Mouse (Mus musculus) v-Abl transformed pro-B cells (cell line): ENCODE measurements around the gene Smc1a.
"Not testable (repeated sequence)": the region's sequence is repeated elsewhere in the genome, so short reads cannot be mapped to it uniquely, and the experiment has no call there.

Experiments
- in situ Hi-C, 2 experiments: fragments of 400-800 bp; cut with MboI; formaldehyde crosslinking; loops; one replicate each; pipeline ENCODE4 v1.15.1; 2025; ENCODE audit not compliant: unreplicated experiment in 2 of 2

Gene Smc1a

DNA sequence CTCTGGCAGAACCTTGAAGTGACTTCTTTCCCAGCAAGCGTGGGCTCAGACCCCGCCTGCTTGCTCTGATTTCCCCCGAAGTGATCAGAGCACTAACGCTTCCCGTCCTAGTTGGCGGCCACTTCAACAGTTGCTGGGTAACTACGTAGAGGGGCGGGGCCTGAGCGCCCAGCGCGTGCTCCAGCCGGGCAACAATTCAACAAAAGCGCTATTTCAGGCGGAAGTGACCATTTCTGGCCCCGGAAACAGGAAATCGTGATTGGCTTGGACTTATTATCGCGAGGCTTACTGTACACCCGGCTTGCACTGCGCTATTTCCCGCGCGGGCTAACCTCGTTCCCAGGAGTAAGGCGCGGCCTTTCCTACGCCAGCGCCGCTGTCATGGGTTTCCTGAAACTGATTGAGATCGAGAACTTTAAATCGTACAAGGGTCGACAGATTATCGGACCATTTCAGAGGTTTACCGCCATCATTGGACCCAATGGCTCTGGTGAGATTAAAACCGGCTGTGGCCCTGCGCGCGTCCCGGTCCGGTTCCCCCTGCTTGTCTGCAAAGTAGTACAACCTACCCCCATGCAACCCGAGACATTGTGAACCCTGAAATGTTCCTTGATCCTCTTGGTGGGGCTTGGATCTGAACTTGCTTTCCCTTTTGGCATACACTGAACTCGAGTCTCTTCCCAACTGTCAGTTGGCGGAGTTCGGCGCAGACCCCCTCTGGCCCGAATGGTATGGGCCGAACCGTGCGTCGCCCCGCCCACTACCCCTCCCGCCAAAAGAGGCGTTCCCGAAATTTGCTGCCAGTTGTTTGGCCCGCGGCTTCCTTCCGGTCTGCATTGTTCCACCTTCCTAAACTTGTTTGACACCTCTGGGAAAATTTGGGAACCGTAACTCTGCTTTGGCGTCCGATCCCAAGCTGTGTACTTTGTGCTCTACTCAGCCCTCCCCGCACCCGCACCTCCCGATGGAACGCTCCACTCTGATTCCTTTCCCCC, at the start of gene Smc1a, which contains the start of gene Ribc1:
Gene Smc1a (plus strand): TSS at position 278 of the 995 bp plus-strand sequence.
Gene Ribc1 (minus strand): TSS at position 145 of the 995 bp plus-strand sequence.
- in situ Hi-C loops, result no loop called here

DNA sequence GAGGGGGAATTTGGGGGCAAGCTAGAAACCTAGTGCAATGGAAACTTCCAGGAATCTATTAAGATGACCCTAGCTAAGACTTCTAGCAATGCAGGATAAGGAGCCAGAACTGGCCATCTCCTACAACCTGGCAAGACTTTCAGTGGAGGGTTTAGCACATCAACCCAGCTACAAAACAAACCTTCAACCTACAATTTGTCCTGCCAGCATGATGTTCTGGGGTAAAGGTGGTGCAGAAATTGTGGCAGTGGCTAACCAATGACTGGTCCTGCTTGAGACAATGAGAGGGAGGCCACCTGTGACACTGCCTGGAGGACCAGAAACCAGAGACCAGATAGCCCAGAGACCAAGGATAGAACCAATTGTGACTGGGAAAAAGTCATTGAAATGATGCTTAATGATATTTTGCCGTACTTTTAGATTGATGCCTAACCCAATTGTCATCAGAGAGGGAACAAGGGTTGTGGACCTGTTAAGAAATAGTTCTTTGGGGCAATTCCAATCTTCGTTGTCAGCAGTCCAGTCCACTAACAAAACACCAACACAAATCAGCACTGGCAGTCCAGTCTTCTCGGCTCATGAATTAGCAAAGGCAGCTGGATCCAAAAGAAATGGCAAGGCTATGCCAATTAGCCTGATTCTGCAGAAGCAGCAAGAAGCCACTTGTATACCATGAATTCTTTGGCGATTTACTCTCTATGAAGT, 17.1 kb upstream of the Smc1a start:
- in situ Hi-C loops, result no loop called here

DNA sequence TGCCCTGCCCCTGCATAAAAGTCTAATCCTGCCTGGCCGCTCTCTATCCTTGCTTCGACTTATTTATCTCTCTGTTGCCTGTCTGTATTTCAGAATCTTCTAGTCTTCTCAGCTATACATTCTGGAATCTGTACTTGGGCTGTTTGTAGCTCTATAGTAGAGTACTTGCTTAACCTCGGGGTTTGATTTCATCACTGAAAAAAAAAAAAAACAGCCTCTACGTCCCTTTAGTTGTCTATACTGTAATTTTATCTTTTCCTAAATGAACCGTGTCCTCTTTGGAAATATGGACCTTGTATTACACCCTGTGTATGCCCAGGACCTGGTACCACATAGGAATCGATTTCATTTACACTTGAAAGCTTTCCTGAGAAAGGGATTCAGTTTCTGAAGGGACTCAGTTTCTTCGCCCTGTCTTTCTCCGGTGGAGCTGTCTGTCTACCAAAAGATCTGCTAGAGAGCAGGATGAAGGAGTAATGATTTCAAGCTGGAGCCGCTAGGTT, 15.0 kb upstream of the Smc1a start:
- in situ Hi-C loops, result no loop called here

DNA sequence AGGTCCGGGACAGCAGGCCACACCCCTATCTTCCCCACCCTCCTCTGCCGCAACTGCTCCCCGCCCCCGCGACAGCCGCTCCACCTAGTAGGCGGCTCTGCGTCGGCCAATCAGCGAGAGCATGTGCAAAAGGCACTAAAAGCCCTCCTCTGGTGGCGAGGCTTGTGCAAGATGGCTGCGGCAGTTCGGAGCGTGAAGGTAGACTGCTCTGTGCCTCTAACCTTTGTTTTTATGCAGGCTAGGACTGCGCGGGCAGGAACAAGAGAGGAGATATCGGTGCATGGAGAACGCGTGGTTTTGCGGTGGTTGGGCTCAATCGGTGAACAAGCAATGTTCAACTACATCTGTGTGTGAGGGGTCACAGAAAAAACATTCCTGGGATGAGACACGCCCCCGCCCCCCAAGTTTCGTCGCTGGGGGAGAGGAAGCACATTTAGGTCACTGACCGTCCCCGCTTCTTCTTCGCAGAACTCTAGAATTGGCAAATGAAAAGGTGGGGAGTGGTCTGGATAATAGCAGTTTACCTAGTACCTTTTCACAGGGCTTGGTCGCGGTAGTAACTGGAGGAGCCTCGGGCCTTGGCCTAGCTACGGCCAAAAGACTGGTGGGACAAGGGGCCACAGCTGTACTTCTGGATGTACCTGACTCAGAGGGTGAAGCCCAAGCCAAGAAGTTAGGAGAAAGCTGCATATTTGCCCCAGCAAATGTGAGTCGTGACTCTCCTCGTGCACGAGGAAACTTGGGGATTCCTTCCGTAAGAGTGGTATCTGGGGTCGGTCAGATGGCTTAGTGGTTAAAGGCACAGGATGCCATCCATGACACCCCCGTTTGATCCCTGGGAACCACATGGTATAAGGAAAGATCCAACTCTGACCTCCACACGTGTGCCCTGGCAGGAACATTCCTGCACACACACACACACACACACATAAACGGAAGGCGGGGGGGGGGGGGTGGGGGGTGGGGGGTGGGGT, 14.2 kb upstream of the Smc1a start, which contains the start of gene Hsd17b10:
Gene Hsd17b10 (plus strand): TSS at position 109 of the 974 bp plus-strand sequence.
- in situ Hi-C loops, result no loop called here

DNA sequence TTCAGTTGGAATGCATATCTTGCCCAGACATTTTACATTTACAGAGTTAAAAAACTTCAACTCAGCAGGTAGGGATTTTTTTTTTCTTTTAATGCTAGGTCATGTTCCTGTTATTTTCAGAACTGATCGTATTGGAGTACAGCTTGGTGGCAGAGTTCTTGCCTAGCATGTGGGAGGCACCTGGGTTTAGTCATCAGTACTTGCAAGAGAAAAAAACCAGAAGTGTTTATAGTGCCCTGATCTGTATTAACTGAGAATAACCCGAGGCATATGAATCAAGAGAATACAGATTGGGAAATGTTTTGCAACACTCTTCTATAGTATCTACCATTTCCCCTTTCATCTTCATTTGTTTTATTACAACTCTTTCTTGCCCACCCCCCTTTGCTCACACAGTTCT, 13.4 kb upstream of the Smc1a start:
- in situ Hi-C loops, result no loop called here

DNA sequence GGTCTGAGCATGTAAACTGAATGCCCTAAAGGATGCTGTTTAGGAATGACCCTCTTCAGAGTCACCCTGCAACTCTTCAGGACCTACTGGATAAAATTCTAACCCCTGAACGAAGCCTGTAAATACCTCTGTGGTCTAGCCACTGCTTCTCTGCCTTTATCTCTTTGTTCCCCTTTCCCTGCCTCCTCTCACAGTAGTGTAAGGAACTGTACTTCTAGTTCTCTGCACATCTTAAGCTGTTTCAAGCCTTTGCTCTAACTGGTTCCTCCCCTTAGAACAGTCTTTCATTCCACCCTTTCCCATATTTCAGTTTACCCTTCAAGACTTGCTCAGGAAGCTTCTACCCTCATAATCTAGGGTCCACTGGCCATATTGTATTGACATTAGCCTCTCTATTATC, 8.4 kb upstream of the Smc1a start:
- in situ Hi-C loops, result no loop called here

DNA sequence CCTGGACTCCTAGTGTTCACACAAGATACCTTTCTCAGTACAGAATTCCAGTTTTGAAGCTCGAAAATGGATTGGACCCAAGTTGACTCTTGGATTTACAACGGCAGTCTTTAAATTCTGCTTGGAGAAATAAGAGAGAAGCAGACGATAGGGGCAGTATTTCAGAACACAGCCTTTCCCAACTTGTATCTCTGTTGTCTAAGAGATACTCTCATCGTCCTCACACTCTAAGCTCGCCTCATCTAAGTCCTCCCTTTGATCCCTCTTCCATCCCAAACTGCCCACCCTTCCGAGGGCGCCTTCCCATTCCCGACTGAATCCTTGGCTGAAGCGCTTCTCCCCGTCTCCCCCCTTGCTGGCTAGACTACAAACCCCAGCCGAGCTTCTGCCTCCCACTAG, 477 bp upstream of the Smc1a start:
- in situ Hi-C loops, result no loop called here

DNA sequence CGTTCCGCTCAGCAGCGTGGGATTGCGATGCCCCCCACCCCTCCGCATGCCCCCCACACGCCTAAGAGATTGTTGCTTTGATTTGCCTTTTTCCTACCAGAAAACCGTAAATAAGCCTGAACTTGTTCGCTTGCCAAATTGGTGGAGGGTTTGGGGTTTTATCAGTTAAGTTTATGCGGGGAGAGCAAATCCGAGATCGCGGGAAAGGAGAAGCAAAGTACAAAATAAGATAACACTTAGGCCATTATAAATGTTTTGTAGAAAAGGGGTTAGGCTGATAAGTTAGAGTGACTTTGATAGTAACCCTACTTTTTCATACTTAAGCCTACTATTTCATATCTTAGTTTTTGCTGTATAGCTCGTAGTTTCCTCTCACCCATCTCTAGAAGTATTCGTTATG, 958 bp downstream of the Smc1a start:
- in situ Hi-C loops, result no loop called here

DNA sequence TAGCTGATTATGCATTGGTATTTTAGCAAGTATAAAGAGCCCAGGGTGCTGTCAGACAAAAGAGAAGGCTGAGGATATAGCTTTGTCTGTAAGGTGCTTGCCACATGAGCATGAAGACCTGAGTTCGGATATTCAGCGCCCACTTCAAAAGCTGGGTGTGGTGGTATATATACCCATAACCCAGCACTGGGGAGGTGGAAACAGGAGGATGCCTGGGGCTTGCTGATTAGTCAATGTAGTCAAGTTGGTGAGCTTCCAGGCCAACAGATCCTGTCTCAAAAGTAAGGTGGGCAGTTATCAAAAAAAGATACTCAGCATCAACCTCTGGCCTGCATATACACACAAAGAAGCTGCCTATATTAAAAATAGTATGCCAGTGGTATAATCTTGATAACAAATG, 3.1 kb downstream of the Smc1a start:
- in situ Hi-C loops, result no loop called here

DNA sequence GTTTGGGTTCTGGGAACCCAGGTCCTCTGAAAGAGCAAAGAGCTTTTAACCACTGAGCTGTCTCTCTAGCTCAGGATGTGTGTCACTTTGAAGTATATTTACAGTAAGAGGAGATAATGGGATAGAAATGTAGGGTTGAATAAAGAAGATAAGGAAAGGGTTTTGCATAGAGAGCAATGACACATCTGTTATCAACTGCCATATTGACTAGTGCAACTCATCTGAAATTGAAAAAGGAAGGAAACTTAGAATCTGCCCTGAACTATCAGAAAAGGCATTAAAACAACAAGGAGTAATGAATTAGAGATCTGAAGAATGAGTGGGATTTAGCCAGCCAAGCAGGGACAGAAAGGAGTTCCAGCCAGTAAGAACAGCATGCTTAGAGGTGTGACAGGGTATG, 23.6 kb downstream of the Smc1a start:
- in situ Hi-C loops, result loop anchor here (25.0 kb wide), 4 partner anchors 97 to 478 kb away; partner anchors contain the start of gene Iqsec2 (in 1 of the 2)

DNA sequence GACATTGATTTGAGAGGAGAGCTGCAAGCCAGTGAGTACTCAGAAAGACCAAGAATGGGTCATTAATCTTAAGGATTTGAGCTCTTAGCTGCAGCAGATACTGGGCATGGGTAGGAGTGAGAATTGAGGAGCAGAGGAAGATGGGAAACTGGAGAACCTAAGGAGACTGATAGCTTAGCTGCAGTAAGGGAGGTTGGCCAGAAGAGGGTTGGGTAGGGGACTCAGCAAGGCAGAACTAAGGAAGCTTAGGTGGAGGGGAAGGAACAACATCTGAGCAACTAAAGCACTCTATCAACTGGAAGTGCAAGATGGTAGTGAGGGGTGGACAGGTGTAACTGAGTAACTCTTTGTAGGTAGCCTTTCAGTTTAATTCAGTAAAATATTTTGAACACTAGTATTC, 31.0 kb downstream of the Smc1a start:
- in situ Hi-C loops, result loop anchor here (25.0 kb wide), 4 partner anchors 90 to 485 kb away; partner anchors contain the start of gene Iqsec2 (in 1 of the 2)

DNA sequence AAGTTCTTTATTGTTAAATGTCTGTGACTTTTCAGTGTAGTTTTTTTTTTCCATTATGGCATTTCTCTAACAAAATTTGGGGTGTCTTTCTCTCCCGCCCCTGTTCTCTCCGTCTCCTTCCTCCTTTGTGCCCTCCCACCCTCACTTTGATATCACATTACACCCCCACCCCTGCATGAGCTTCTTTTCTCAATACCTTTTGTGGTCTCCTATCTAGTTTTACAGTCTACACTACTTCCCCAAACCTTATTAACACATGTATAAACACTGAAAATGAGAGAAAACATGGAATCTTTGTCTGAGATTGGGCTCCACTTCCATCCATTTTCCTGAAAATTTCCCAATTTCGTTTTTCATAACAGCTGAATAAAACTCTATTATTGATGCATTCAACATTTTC, 36.3 kb downstream of the Smc1a start:
- in situ Hi-C loops, result no loop called here

DNA sequence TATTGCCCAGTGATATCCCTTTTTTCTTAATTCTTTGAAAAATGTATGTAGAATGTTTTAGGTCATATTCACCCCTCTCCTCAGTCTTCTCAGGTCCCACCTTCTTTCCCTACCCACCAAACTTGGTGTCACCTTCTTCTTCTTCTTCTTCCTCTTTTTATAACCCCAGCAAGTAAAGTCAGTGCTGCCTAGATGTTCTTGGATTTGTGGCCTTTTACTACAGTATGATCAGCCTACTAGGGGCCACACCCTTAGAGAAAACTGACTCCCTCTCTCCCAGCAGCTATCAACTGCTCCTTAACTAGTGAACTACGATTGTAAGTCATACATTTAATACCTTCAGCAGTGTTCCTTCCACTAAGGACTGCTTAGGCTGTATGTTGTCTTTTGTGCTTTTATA, 37.9 kb downstream of the Smc1a start:
- in situ Hi-C loops, result no loop called here

DNA sequence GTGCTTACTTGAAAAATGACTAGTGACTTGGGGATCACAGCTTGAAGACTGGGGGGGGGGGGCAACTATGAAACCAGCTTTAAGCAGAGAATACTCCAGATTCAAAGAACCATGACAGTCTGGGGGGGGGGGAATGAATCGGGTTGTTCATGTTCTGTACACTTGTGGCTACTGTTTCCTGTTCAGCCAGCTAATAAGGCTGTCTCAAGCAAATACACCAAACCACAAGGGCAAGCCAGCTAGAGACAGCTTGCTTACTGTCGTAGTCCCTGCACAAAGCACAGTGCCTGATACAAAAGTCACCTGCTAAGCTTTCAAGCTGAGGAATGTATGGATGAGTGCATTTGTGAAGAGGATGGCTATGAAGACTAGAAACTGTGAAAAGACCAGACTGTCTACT, 49.4 kb downstream of the Smc1a start:
- in situ Hi-C loops, result loop anchor here in 1 of 2 experiments (5.0 kb wide), 1 partner anchor 52 kb away; no protein-coding TSS in a partner anchor

DNA sequence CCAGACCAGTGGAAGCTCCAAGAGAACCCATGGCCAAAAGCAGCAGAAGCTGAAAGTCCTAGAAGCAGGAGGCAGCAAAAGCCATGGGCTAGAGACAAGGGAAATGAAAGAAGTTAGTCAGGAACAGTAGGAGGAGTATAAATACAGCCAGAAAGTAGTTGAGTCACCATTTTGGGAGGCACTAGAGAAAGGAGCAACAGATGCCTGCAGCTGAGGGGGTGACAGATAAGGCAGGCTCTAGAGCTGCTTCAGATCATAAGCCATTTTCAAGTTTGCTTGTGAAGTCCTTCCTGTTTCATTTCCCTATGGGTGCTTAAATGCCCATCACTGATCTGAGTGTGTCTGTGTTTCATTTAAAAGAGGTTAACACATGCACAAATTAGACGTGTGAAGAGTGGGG, 51.6 kb downstream of the Smc1a start:
- in situ Hi-C loops, result loop anchor here in 1 of 2 experiments (5.0 kb wide), 1 partner anchor 50 kb away; no protein-coding TSS in a partner anchor

DNA sequence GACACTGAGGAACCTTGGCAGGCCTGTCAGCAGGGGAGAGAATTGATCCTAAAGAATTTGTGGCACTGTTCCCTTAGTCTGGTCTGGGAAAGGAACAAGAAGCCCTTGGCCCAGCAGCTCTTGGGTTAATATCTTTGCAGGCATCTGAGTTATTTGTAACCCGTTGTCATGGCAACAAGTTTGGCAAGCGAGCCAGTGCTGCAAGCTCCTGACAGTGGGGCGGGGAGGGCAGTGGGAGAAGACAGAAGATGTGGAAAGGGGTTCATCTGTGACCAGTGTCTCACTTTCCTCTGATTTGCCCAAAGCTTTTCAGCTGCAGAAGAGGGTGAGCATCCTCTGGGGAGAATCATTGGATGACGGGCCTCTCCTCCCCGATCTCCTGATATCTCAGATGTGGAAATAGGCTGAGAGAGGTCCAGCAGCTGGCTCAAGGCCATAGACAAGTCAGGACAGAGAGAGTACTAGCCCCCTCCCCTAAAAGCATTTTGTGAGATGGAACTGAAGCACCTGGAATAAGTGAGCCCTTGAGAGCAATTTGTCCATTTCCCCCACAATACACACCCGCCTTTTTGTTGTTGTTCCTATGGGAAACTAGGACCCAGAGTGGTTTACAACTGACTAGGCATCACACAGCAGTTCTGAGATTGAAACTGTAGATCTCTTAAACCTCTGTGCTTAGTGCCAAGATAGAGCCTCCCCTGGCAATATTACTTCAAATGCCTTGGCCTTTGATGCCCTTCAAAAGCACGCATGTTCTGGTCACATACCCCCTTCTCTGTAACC, 73.8 kb downstream of the Smc1a start:
- in situ Hi-C loops, result not testable (repeated sequence)

DNA sequence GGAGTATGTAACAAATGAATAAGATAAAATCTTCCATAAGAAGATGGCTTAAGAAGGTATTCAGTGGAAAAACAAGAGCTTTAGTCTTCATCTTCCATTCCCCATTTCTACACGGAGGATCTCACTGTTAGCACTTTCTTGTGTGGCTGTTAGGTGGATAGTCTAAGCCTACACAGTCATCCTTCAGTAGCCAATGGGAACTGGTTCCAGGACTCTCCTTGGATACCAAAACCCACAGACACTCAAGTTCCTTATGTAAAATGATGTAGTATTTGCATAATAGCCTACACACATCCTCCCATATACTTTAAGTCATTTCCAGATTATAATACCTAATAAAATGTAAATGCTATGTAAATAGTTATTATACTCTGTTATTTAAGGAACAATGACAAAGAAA, 81.3 kb downstream of the Smc1a start:
- in situ Hi-C loops, result no loop called here
